Mouse (Mus musculus) embryonic facial prominence, embryonic 14.5 days (tissue): Measurements from ENCODE around the gene Arpin. TPM values are rescaled to one million over a fixed set of nuclear protein-coding genes. Genes with fewer than 3 reads are reported as not detected.

Source experiments
- ATAC-seq: fragments of 200-750 bp; cut with Nextera tagmentation; 2 replicates; pipeline ENCODE4 v1.8.0; 2017; ENCODE audit warnings: low read depth, moderate number of reproducible peaks, moderate TSS enrichment
- DNase-seq: peaks from one replicate; pipeline ENCODE4 v3.0.0-alpha.2; 2015; ENCODE audit warnings: low spot score
- H3K27ac ChIP-seq: fragments of 300-500 bp; sonication (generic); replicated peaks from 2 replicates; pipeline ENCODE4 v1.5.1; 2014; ENCODE audit warnings: low read depth, mild to moderate bottlenecking, low read length, moderate library complexity
- H3K27me3 ChIP-seq: fragments of 300-500 bp; sonication (generic); replicated peaks from 2 replicates; pipeline ENCODE4 v1.6.1; 2014; ENCODE audit warnings: low read length; ENCODE audit not compliant: control insufficient read depth, insufficient read depth
- H3K36me3 ChIP-seq: fragments of 300-500 bp; sonication (generic); 2 replicates; pipeline ENCODE4 v1.6.1; 2014; ENCODE audit warnings: low read length, mixed read lengths; ENCODE audit not compliant: control insufficient read depth, insufficient read depth
- H3K4me1 ChIP-seq: fragments of 300-500 bp; sonication (generic); 2 replicates; pipeline ENCODE4 v1.6.1; 2014; ENCODE audit warnings: antibody characterized with exemption, low read length; ENCODE audit not compliant: control insufficient read depth, insufficient read depth
- H3K4me2 ChIP-seq: fragments of 300-500 bp; sonication (generic); 2 replicates; pipeline ENCODE4 v1.6.1; 2014; ENCODE audit warnings: low read depth, mild to moderate bottlenecking, low read length, moderate library complexity, mixed read lengths
- H3K4me3 ChIP-seq: fragments of 300-500 bp; sonication (generic); 2 replicates; pipeline ENCODE4 v1.5.1; 2014; ENCODE audit warnings: low read depth, mild to moderate bottlenecking, low read length
- H3K9ac ChIP-seq: fragments of 300-500 bp; sonication (generic); 2 replicates; pipeline ENCODE4 v1.6.1; 2014; ENCODE audit warnings: low read depth, mild to moderate bottlenecking, low read length, moderate library complexity, mixed read lengths
- H3K9me3 ChIP-seq: fragments of 300-500 bp; sonication (generic); 2 replicates; pipeline ENCODE4 v1.6.1; 2016; ENCODE audit warnings: low read length; ENCODE audit not compliant: control insufficient read depth
- WGBS: fragments of 180-500 bp; shearing (Covaris S2); extraction: QIAGEN DNeasy Blood & Tissue Kit; methylation state at CpG from one replicate; pipeline ENCODE4 v1.1.7; 2014; 5-methylcytosine and 5-hydroxymethylcytosine counted together
- polyA plus RNA-seq: library from polyadenylated mRNA; unstranded; fragments of >200 nt; fragmentation: Nextera tagmentation; extraction: Ambion mirVana; gene quantifications from 2 replicates; pipeline ENCODE4 v1.2.1, GENCODE M21; 2014

Arpin gene
- polyA plus RNA-seq, 1 experiment from 2014 or later = 22.1 TPM

GRCm38 (mm10) chr7:79905193-79905592, 30.0 kb downstream of the Arpin start:
- Histone ChIP-seq H3K4me3 (no peak overlapping the region), H3K4me1 (no peaks in the 10 kb centered on the region), H3K9ac (no peak overlapping the region), H3K27me3 (no peaks in the 10 kb centered on the region), H3K27ac (no peak overlapping the region), H3K36me3 (peaks cover 68% of the 10 kb centered on the region), H3K4me2 (no peak overlapping the region), H3K9me3 (no peaks in the 10 kb centered on the region)
- ATAC-seq (no peak), DNase-seq (no peak)
- 98% methylated on average over 4 of the region's 4 CpGs for WGBS

- ATAC-seq (no peak), DNase-seq (no peak)
- Histone ChIP-seq H3K27ac (no peak overlapping the region), H3K36me3 (peaks cover 62% of the 10 kb centered on the region), H3K4me3 (no peak overlapping the region), H3K9ac (no peak overlapping the region), H3K4me2 (no peak overlapping the region), H3K9me3 (no peaks in the 10 kb centered on the region), H3K4me1 (no peaks in the 10 kb centered on the region), H3K27me3 (no peaks in the 10 kb centered on the region)
- 87% methylated on average over 8 of the region's 8 CpGs for WGBS
These were observed 31.9 kb downstream of the Arpin start for GRCm38 (mm10) chr7:79903160-79903792.

GRCm38 (mm10) chr7:79900753-79901152, 34.4 kb downstream of the Arpin start:
- no peak overlapping the region for H3K27ac ChIP-seq
- no peaks in the 10 kb centered on the region for H3K27me3 ChIP-seq
- H3K36me3 ChIP-seq = peaks cover 49% of the 10 kb centered on the region
- H3K4me2 ChIP-seq = no peak overlapping the region
- ATAC-seq = no peak
- no peak overlapping the region for H3K4me3 ChIP-seq
- no peaks in the 10 kb centered on the region for H3K4me1 ChIP-seq
- DNase-seq = no peak
- H3K9me3 ChIP-seq = no peaks in the 10 kb centered on the region
- WGBS = 93% methylated on average over 6 of the region's 6 CpGs
- H3K9ac ChIP-seq = no peak overlapping the region

- H3K9me3 ChIP-seq = no peaks in the 10 kb centered on the region
- H3K9ac ChIP-seq = no peak overlapping the region
- no peak overlapping the region for H3K4me3 ChIP-seq
- H3K4me2 ChIP-seq = no peak overlapping the region
- no peak overlapping the region for H3K27ac ChIP-seq
- 66% methylated on average over 3 of the region's 3 CpGs for WGBS
- no peaks in the 10 kb centered on the region for H3K4me1 ChIP-seq
- no peak for DNase-seq
- H3K27me3 ChIP-seq = no peaks in the 10 kb centered on the region
- H3K36me3 ChIP-seq = peaks cover 24% of the 10 kb centered on the region; the same call in 1 of the 2 replicates
- no peak for ATAC-seq
These were observed 39.9 kb downstream of the Arpin start for GRCm38 (mm10) chr7:79895225-79895624.

GRCm38 (mm10) chr7:79894790-79895189, 40.4 kb downstream of the Arpin start:
- Histone ChIP-seq H3K27ac (no peak overlapping the region), H3K27me3 (no peaks in the 10 kb centered on the region), H3K36me3 (peaks cover 20% of the 10 kb centered on the region; the same call in 1 of the 2 replicates), H3K4me3 (no peak overlapping the region), H3K9me3 (no peaks in the 10 kb centered on the region), H3K9ac (no peak overlapping the region), H3K4me1 (no peaks in the 10 kb centered on the region), H3K4me2 (no peak overlapping the region)
- DNase-seq (no peak), ATAC-seq (no peak)
- WGBS = 91% methylated on average over 1 of the region's 1 CpGs

DNA sequence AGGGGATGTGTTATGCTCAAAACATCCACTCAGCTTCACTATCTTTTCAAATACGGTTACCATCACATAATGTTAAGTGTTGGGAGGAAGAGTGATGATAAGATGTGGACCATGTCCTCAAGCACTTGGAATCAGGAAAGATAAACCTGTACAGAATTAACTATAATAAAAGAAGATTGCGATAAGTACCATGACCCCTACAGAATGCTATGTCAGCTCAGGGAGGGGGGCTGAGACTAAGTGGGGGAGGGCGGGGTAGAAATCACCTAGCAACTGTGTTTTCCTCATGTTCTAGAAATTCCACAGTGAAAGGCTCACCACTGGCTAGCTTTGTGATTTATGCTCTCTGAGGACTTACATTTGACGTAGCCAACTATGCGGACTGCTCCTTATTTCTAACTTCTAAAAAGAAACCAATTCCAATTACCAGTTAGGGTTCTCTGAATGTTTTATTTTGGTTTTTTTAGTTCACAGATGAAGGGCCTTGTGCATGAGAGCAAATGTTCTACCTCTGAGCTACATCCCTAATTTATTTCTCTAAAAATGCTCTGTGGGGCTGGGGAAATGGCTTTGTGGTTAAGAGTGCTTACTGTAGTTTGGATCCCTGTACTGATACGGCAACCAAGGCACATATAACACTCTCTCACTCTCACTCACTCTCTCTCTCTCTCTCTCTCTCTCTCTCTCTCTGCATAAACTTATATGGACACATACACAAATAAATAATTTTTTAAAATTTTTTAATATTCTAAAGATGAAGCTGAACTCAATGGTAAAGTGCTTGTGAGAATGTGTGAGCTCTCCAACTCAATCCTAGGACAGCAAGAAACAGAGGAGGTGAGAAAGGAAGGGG, 42.4 kb downstream of the Arpin start:
- WGBS = 80% methylated on average over 6 of the region's 6 CpGs
- H3K4me3 ChIP-seq = no peak overlapping the region
- no peak overlapping the region for H3K4me2 ChIP-seq
- H3K27ac ChIP-seq = no peak overlapping the region
- ATAC-seq (no peak), DNase-seq (peak; percentile 22)
- 0 out of 2 replicates have a peak, but pooled peaks cover 9% of the 10 kb centered on the region for H3K36me3 ChIP-seq
- no peaks in the 10 kb centered on the region for H3K9me3 ChIP-seq
- no peaks in the 10 kb centered on the region for H3K4me1 ChIP-seq
- H3K9ac ChIP-seq = no peak overlapping the region
- H3K27me3 ChIP-seq = no peaks in the 10 kb centered on the region

DNA sequence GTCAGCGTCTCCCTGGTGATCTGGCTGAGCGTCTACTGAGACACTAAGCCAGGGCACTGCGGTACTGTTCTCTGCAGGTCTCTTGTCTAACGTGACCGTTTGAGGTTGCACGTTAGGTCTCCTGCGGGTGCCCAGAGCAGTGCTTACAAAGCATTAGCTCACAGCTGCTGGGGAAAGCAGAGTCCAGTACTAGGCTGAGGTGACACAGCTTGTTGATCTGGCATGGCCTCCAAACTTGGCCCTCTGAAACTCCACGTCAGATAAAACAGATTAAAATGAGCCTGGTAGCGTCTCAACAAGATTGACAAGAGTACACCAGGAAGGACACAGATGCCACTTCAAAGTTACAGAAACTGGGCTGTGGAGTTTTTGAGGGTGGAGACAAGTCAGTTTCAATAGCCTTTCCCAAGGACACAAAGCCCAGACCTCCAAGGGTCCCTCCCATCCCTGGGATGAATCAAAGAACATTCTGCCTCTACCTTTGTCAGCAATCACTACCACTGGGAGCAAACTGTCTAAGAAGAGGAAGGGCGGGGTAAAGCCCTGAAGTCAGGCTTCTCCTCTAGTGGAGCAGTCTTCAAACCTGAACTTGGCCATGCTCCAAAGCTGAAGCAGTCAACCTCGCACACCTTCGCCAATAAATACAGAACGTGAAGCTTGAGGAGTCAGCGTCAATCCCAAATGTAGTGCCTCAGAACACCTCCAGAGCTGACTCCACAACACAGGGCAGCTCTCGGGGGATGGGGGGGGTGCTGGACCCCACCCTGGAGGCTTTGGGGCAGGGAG, 44.5 kb downstream of the Arpin start:
- 81% methylated on average over 15 of the region's 15 CpGs for whole genome bisulfite sequencing
- Histone ChIP-seq H3K27me3 (no peaks in the 10 kb centered on the region), H3K4me2 (no peak overlapping the region), H3K36me3 (0 out of 2 replicates have a peak, but pooled peaks cover 6% of the 10 kb centered on the region), H3K4me1 (no peaks in the 10 kb centered on the region), H3K4me3 (no peak overlapping the region), H3K9me3 (no peaks in the 10 kb centered on the region), H3K9ac (no peak overlapping the region), H3K27ac (no peak overlapping the region)
- ATAC-seq (no peak), DNase-seq (peak; percentile 22)

DNA sequence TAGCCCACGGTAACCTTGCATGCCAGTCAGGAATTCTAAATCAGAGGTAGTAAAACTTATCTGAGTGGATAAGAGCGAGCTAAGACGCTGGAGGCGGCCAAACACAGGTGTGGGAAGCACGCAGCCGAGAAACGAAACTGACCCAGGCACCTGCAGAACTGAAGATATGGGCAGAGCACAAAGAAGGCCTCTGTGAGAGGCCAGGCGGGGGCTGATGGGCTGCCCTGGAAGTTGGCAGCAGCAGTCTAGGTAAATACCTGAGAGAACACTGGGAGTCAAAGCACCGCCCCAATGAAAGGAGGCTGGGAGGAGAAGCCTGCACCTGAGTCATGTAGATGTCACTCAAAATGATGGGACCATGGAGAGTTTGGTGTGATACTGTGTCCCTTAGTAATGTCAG, 46.6 kb downstream of the Arpin start:
- H3K36me3 ChIP-seq = 0 out of 2 replicates have a peak, but pooled peaks cover 10% of the 10 kb centered on the region
- no peaks in the 10 kb centered on the region for H3K4me1 ChIP-seq
- DNase-seq (no peak), ATAC-seq (no peak)
- H3K9ac ChIP-seq = no peak overlapping the region
- no peaks in the 10 kb centered on the region for H3K27me3 ChIP-seq
- no peak overlapping the region for H3K27ac ChIP-seq
- H3K9me3 ChIP-seq = no peaks in the 10 kb centered on the region
- H3K4me3 ChIP-seq = no peak overlapping the region
- WGBS = 88% methylated on average over 9 of the region's 9 CpGs
- no peak overlapping the region for H3K4me2 ChIP-seq
